In the genomic region with DNA sequence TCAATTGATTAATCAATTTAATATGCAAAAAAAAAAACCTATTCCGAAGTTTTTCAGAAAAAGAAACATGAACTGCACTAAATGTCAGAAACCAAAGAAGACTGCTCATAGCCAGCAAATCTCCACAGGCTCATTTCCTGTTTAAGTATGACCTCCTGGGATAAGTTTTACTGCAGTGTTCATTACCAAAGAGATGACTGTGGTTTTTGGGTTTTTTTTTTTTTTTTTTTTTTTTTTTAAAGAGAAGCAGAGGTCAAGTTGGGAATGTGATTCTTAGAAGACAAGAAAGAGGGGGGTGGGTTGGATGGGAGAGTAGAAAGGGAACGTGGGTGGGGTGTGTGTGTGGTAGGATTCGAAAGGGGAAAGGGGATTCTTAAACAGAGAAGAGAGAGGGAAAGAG, we compare ENCODE assay signal across 9 mouse cellular contexts. TPM values are rescaled to one million over a fixed set of nuclear protein-coding genes. Genes with fewer than 3 reads are reported as not detected.
A peak's percentile ranks its signal among the peaks of the same experiment; 100 is the strongest.
DNase-seq lines count a peak whose midpoint lies in the region; ATAC-seq and TF ChIP-seq lines count a peak whose summit lies in the region.
"Had no signal": no experiment of that assay in that cellular context is flagged by ENCODE, and none has a peak within 500 bp of the region (broad histone marks: within the 10 kb centered on the region; RNA-seq: fewer than 3 reads in every experiment).

No protein-coding gene starts in this region.

- no peak for TF ChIP-seq CTCF in kidney, adult 2 months (conservative IDR thresholded peaks at IDR 0.05; ENCODE audit: insufficient read depth, insufficient read length, low read depth, low read length)
- no peak for TF ChIP-seq CTCF in bone marrow, adult 2 months (IDR thresholded peaks at IDR 0.05; ENCODE audit: control insufficient read depth, insufficient read depth, low read length)

- no peak for ATAC-seq in hindbrain, embryonic 16.5 days
- ATAC-seq in midbrain, embryonic 15.5 days (replicated peaks): no peak

- H3K27me3 ChIP-seq in kidney, adult 2 months (replicated peaks; ENCODE audit: control insufficient read depth, insufficient read depth, low read length): no peaks in the 10 kb centered on the region
- H3K27me3 ChIP-seq in hindbrain, embryonic 16.5 days (replicated peaks; ENCODE audit: control insufficient read depth, insufficient read depth, low read length): no peaks in the 10 kb centered on the region
- H3K27me3 ChIP-seq in midbrain, embryonic 15.5 days (replicated peaks): no peaks in the 10 kb centered on the region

- no peaks in the 10 kb centered on the region for H3K36me3 ChIP-seq in kidney, adult 2 months (ENCODE audit: control insufficient read depth, insufficient read depth, low read length)
- H3K36me3 ChIP-seq in hindbrain, embryonic 16.5 days (ENCODE audit: control insufficient read depth, insufficient read depth, low read length): no peaks in the 10 kb centered on the region
- H3K36me3 ChIP-seq in midbrain, embryonic 15.5 days (replicated peaks): no peaks in the 10 kb centered on the region

- peak overlapping the region; percentile 86 for H3K4me3 ChIP-seq in kidney, adult 2 months (ENCODE audit: insufficient read depth, low read depth, low read length)
- H3K4me3 ChIP-seq in bone marrow, adult 2 months (replicated peaks; ENCODE audit: control insufficient read depth, low read depth, low read length): peak overlapping the region; percentile 97
- peak overlapping the region; percentile 94 for H3K4me3 ChIP-seq in hindbrain, embryonic 16.5 days (ENCODE audit: low read length)
- peak overlapping the region; percentile 65 for H3K4me3 ChIP-seq in midbrain, embryonic 15.5 days

- no peak for TF ChIP-seq POLR2A in kidney, adult 2 months (IDR thresholded peaks at IDR 0.05; ENCODE audit: low read depth, low read length)
- TF ChIP-seq POLR2A in bone marrow, adult 2 months (IDR thresholded peaks at IDR 0.05; ENCODE audit: borderline replicate concordance, control insufficient read depth, low read depth, low read length): no peak

- peak overlapping the region; percentile 88 for H3K9ac ChIP-seq in hindbrain, embryonic 16.5 days (ENCODE audit: low read depth, low read length)
- peak overlapping the region; percentile 67 for H3K9ac ChIP-seq in midbrain, embryonic 15.5 days

- H3K9me3 ChIP-seq in hindbrain, embryonic 16.5 days (ENCODE audit: control insufficient read depth, low read length): no peaks in the 10 kb centered on the region
- H3K9me3 ChIP-seq in midbrain, embryonic 15.5 days: no peaks in the 10 kb centered on the region

- H3K4me1 ChIP-seq in kidney, adult 2 months (ENCODE audit: control insufficient read depth, insufficient read depth, low read length): peaks cover 11% of the 10 kb centered on the region
- peaks cover 1% of the 10 kb centered on the region; the same call in 1 of the 2 replicates for H3K4me1 ChIP-seq in bone marrow, adult 2 months (ENCODE audit: control insufficient read depth, insufficient read depth, low read length)
- peaks cover 17% of the 10 kb centered on the region for H3K4me1 ChIP-seq in hindbrain, embryonic 16.5 days (ENCODE audit: control insufficient read depth, insufficient read depth, low read depth, low read length)
- peaks cover 24% of the 10 kb centered on the region for H3K4me1 ChIP-seq in midbrain, embryonic 15.5 days

- peak overlapping the region; percentile 69 for H3K27ac ChIP-seq in kidney, adult 2 months (ENCODE audit: insufficient read depth, low read depth, low read length)
- no peak overlapping the region for H3K27ac ChIP-seq in bone marrow, adult 2 months (ENCODE audit: control insufficient read depth, insufficient read depth, low read depth, low read length, poor library complexity)
- H3K27ac ChIP-seq in hindbrain, embryonic 16.5 days (ENCODE audit: low read depth, low read length): no peak overlapping the region
- H3K27ac ChIP-seq in midbrain, embryonic 15.5 days: no peak overlapping the region

- WGBS in kidney, adult 2 months: 9% methylated on average over 3 of the region's 3 CpGs
- WGBS in bone marrow, adult 2 months: 14% methylated on average over 3 of the region's 3 CpGs
- WGBS in hindbrain, embryonic 16.5 days: 28% methylated on average over 3 of the region's 3 CpGs
- 31% methylated on average over 3 of the region's 3 CpGs for WGBS in midbrain, embryonic 15.5 days

- peak overlapping the region; percentile 74 for H3K4me2 ChIP-seq in hindbrain, embryonic 16.5 days (ENCODE audit: low read length)
- peak overlapping the region; percentile 88 for H3K4me2 ChIP-seq in midbrain, embryonic 15.5 days

- peak; percentile 26 for DNase-seq in kidney, adult 2 months
- DNase-seq in kidney, postnatal 36 days: no peak
- DNase-seq in MN1 (ENCODE audit: low spot score): no peak
- no peak for DNase-seq in adrenal gland, postnatal 14 days
- DNase-seq in spleen, postnatal 14 days (ENCODE audit: low spot score in 2 of 2): no peak

RNA-seq across cellular contexts. Expression of a gene that starts 1.1 kb away (rescaled TPM):
- 16.7 and 20.1 TPM in 2 replicates for polyA plus RNA-seq in kidney, adult 2 months (2012; rRNA removed)
- polyA plus RNA-seq in bone marrow, adult 2 months (2011; ENCODE audit: insufficient read depth, insufficient read length, low replicate concordance, missing spikeins): 16.4 and 28.6 TPM in 2 replicates
- 75.6 and 79.5 TPM in 2 replicates for polyA plus RNA-seq in hindbrain, embryonic 16.5 days (2015; fragmentation: Nextera tagmentation; extraction: Ambion mirVana)
- 76.5 and 86.1 TPM in 2 replicates for polyA plus RNA-seq in midbrain, embryonic 15.5 days (2015; fragmentation: Nextera tagmentation; extraction: Ambion mirVana)
- 73.6 and 85.1 TPM in 2 replicates for total RNA-seq in adrenal gland, postnatal 14 days (2021)

RNA-seq across cellular contexts. Expression of a gene that starts 52.8 kb away (rescaled TPM):
- 0.27 and 0.38 TPM in 2 replicates for polyA plus RNA-seq in kidney, adult 2 months (2012; rRNA removed)
- polyA plus RNA-seq in bone marrow, adult 2 months (2011; ENCODE audit: insufficient read depth, insufficient read length, low replicate concordance, missing spikeins): 0.09 and 0.95 TPM in 2 replicates
- polyA plus RNA-seq in hindbrain, embryonic 16.5 days (2015; fragmentation: Nextera tagmentation; extraction: Ambion mirVana): 291 and 339 TPM in 2 replicates
- 280 and 308 TPM in 2 replicates for polyA plus RNA-seq in midbrain, embryonic 15.5 days (2015; fragmentation: Nextera tagmentation; extraction: Ambion mirVana)
- 15.7 and 20.2 TPM in 2 replicates for total RNA-seq in adrenal gland, postnatal 14 days (2021)
- total RNA-seq: megakaryocyte-erythroid progenitor cell, adult 5-6 weeks had no signal

Comparison
In these comparisons a context has a peak if more than half of its experiments do, and no peak if none do; other contexts are left out.
1. RNA of a gene that starts 52.8 kb away (polyA plus RNA-seq): 291 to 339 TPM in hindbrain, embryonic 16.5 days and 280 to 308 TPM in midbrain, embryonic 15.5 days; 0.09 to 0.95 TPM in bone marrow, adult 2 months and 0.27 to 0.38 TPM in kidney, adult 2 months; every median in the first group is over 100 times any median in the second.
2. Peak in every context shown above with its lines, with median percentiles within 50 percentile points of each other: H3K4me3 ChIP-seq.